Mouse (Mus musculus): ENCODE measurements around the gene Crip1.

DNA sequence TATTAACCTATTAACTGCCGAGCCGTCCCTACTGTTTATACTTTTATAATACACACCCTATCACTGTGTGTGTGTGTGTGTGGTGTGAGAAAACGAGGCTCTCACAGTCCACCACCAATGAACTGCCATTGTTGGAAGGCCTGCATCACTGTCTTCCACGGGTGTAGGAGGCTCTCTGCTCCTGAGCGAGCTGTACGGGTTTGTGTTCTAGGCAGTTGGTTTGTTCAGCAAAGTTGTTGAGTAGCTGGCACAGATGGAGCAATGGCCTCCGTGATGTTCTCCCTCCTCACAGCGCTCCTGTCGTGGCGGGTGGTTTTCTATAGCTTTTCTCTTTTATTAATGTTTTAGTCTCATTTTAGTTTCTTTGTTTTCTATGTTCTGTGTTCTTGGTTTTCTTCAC lies 36.3 kb upstream of the Crip1 start:
- TF ChIP-seq CEBPB (IDR thresholded peaks at IDR 0.05; ENCODE audit: low read depth): no peak
- TF ChIP-seq CTCF (IDR thresholded peaks at IDR 0.05; ENCODE audit: control insufficient read depth, insufficient read depth, insufficient read length): no peak
- TF ChIP-seq FOSL1 (IDR thresholded peaks at IDR 0.05; ENCODE audit: insufficient read depth, low read length, poor library complexity, severe bottlenecking): no peak
- TF ChIP-seq MAX (IDR thresholded peaks at IDR 0.05): no peak
- no peak for TF ChIP-seq MYOD1 (IDR thresholded peaks at IDR 0.05; ENCODE audit: control insufficient read depth, insufficient read length, low read depth)
- no peak for TF ChIP-seq MYOG (IDR thresholded peaks at IDR 0.05; ENCODE audit: control insufficient read depth, extremely low read depth, insufficient read length)
- TF ChIP-seq USF1 (IDR thresholded peaks at IDR 0.05; ENCODE audit: low read depth): no peak
